Mouse (Mus musculus) intestine, embryonic 14.5 days (tissue): ENCODE measurements around the gene Arid4b. TPM values are rescaled to one million over a fixed set of nuclear protein-coding genes. Genes with fewer than 3 reads are reported as not detected.
"Not testable (repeated sequence)": the region's sequence is repeated elsewhere in the genome, so short reads cannot be mapped to it uniquely, and the experiment has no call there.

Source experiments
- ATAC-seq: fragments of 200-750 bp; cut with Nextera tagmentation; replicated peaks from 2 replicates; pipeline ENCODE4 v1.8.0; 2017; ENCODE audit warnings: low read depth, moderate number of reproducible peaks, moderate TSS enrichment, moderate library complexity; ENCODE audit not compliant: low FRiP score, low TSS enrichment
- DNase-seq: peaks from one replicate; pipeline ENCODE4 v3.0.0-alpha.2; 2018; ENCODE audit warnings: low spot score
- H3K27ac ChIP-seq: fragments of 300-500 bp; sonication (generic); 2 replicates; pipeline ENCODE4 v1.5.1; 2014; ENCODE audit warnings: low read depth, mild to moderate bottlenecking, control low read depth
- H3K27me3 ChIP-seq: fragments of 300-500 bp; sonication (generic); replicated peaks from 2 replicates; pipeline ENCODE4 v1.6.1; 2014; ENCODE audit warnings: low read length, control low read depth; ENCODE audit not compliant: control insufficient read depth, insufficient read depth
- H3K36me3 ChIP-seq: fragments of 300-500 bp; sonication (generic); 2 replicates; pipeline ENCODE4 v1.6.1; 2014; ENCODE audit warnings: low read length, control low read depth; ENCODE audit not compliant: control insufficient read depth, insufficient read depth
- H3K4me1 ChIP-seq: fragments of 300-500 bp; sonication (generic); replicated peaks from 2 replicates; pipeline ENCODE4 v1.6.1; 2014; ENCODE audit warnings: low read length, control low read depth, mixed read lengths; ENCODE audit not compliant: control insufficient read depth, insufficient read depth
- H3K4me2 ChIP-seq: fragments of 300-500 bp; sonication (generic); 2 replicates; pipeline ENCODE4 v1.6.1; 2014; ENCODE audit warnings: low read length
- H3K4me3 ChIP-seq: fragments of 300-500 bp; sonication (generic); 2 replicates; pipeline ENCODE4 v1.5.1; 2014; ENCODE audit warnings: low read depth, low read length, control low read depth, mixed read lengths
- H3K9ac ChIP-seq: fragments of 300-500 bp; sonication (generic); 2 replicates; pipeline ENCODE4 v1.6.1; 2014; ENCODE audit warnings: mild to moderate bottlenecking, low read length
- H3K9me3 ChIP-seq: fragments of 300-500 bp; sonication (generic); 2 replicates; pipeline ENCODE4 v1.6.1; 2016; ENCODE audit warnings: low read length, control low read depth; ENCODE audit not compliant: control insufficient read depth
- WGBS: fragments of 180-500 bp; shearing (Covaris S2); extraction: QIAGEN DNeasy Blood & Tissue Kit; methylation state at CpG from one replicate; pipeline ENCODE4 v1.1.7; 2014; 5-methylcytosine and 5-hydroxymethylcytosine counted together
- polyA plus RNA-seq: library from polyadenylated mRNA; unstranded; fragments of >200 nt; fragmentation: Nextera tagmentation; extraction: Ambion mirVana; gene quantifications from 2 replicates; pipeline ENCODE4 v1.2.1, GENCODE M21; 2014

The Arid4b gene
- polyA plus RNA-seq, 1 experiment from 2014 or later = 58.4 TPM

DNA sequence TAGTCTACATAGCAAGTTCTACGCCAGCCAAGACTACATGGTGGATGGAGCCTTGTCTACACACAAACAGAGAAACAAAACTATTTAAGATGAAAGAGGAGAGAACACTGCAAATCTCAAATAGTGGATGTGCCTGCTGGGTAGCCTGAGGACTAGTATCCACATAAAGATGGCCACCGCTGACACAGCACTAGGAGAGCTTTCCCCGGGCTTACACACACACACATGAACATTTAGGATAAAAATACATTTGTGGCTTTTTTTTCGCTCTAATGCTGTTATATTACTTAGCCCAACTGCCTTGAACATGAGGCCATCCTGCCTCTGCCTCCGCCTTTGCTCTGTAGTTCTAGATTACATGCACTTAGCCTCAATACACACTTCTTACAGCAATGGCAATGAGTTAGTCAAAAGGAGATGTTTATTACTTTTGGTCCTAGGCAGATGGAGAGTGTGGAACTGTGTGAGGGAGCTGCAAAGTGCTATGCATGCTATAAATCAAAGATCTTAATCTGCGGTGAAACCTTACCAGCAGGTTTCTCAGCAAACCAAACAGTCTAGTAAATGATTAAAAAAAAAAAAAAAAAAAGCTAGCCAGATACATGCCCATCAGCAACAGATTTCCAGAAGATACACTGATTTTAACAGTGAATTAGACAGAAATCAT, 36.7 kb upstream of the Arid4b start:
- Histone ChIP-seq H3K4me3 (no peak overlapping the region), H3K36me3 (peaks cover 31% of the 10 kb centered on the region), H3K9me3 (no peaks in the 10 kb centered on the region), H3K27ac (no peak overlapping the region), H3K4me1 (no peaks in the 10 kb centered on the region), H3K27me3 (no peaks in the 10 kb centered on the region), H3K4me2 (no peak overlapping the region), H3K9ac (no peak overlapping the region)
- ATAC-seq = 0 out of 2 replicates have a peak, but pooled peaks have one; percentile 23
- DNase-seq = no peak
- 92% methylated on average over 6 of the region's 6 CpGs for WGBS

DNA sequence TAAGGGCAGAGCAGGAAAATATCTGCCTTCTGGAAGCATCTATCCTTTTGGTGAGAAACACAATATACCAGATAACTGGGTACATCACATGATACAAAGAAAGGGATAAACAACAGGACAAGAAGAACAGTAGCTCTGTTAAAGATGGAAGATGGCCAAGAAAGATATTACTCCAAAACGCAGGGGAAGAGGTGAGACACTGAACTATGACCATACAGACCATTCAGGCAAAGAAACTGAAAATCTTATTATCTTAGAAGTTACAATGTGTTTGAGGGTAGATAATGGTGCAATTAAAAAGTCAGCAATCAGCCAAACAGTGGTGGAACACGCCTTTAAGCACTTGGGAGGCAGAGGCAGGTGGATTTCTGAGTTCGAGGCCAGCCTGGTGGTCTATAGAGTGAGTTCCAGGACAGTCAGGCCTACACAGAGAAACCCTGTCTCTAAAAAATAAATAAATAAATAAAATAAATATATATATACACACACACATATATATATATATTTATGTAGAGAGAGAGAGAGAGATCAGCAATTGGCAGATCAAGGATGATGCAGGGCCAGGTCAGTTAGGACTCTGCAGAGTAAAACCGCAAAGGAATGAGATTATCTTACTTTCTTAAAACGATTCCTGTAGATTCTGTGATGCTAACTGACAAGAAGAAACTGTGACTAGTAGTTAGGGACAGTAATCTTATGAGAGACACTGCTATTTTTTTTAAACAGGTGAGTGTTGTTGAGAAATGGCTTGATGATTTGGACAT, 29.5 kb upstream of the Arid4b start:
- WGBS = 87% methylated on average over 5 of the region's 5 CpGs
- Histone ChIP-seq H3K27ac (no peak overlapping the region), H3K4me1 (no peaks in the 10 kb centered on the region; the same call in 1 of the 2 replicates), H3K4me3 (no peak overlapping the region), H3K36me3 (peaks cover 8% of the 10 kb centered on the region; the same call in 1 of the 2 replicates), H3K4me2 (no peak overlapping the region), H3K9me3 (no peaks in the 10 kb centered on the region), H3K27me3 (no peaks in the 10 kb centered on the region), H3K9ac (no peak overlapping the region)
- ATAC-seq = no peak
- no peak for DNase-seq

DNA sequence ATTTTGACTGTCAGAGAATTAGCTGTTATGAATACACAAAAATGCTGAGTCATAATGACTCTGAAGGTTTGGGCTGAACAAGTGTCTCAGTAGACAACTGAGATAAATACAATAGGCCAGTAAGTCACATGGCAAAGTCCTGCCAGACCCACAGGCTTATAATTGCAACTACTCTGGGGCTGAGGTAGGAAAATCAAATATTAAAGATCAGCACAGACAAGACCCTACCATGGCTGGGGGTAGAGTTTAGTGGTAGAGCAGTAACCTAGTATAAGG, 29.0 kb upstream of the Arid4b start:
- no peak overlapping the region for H3K9ac ChIP-seq
- H3K9me3 ChIP-seq = no peaks in the 10 kb centered on the region
- no peak for DNase-seq
- no peaks in the 10 kb centered on the region for H3K27me3 ChIP-seq
- H3K4me2 ChIP-seq = no peak overlapping the region
- no peak for ATAC-seq
- peaks cover 4% of the 10 kb centered on the region; the same call in 1 of the 2 replicates for H3K36me3 ChIP-seq
- no peaks in the 10 kb centered on the region; the same call in 1 of the 2 replicates for H3K4me1 ChIP-seq
- no peak overlapping the region for H3K4me3 ChIP-seq
- no peak overlapping the region for H3K27ac ChIP-seq

DNA sequence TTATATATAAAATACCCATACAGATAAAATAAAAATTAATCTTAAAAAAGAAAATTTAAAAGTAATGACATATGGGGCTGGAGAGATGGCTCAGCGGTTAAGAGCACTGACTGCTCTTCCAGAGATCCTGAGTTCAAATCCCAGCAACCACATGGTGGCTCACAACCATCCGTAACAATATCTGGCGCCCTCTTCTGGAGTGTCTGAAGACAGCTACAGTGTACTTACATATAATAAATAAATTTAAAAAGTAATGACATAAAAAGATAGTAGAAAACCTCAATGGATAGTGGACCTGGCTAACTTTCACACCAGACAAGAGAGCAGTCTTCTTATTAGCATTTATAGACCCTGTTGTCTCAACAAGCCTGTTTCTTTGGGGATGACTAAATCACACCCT, 27.7 kb upstream of the Arid4b start:
- H3K27ac ChIP-seq, ATAC-seq, H3K9ac ChIP-seq, H3K4me2 ChIP-seq, DNase-seq, H3K4me3 ChIP-seq, H3K36me3 ChIP-seq, H3K27me3 ChIP-seq, H3K4me1 ChIP-seq, H3K9me3 ChIP-seq: not testable (repeated sequence)
- WGBS = 92% methylated on average over 3 of the region's 3 CpGs

- Histone ChIP-seq H3K27me3 (no peaks in the 10 kb centered on the region), H3K4me2 (no peak overlapping the region), H3K9me3 (no peaks in the 10 kb centered on the region), H3K4me3 (no peak overlapping the region), H3K27ac (no peak overlapping the region), H3K4me1 (peaks cover 4% of the 10 kb centered on the region; the same call in 1 of the 2 replicates), H3K36me3 (no peaks in the 10 kb centered on the region), H3K9ac (no peak overlapping the region)
- WGBS = 94% methylated on average over 11 of the region's 11 CpGs
- DNase-seq (no peak), ATAC-seq (no peak)
Measured at GRCm38 (mm10) chr13:14035875-14036630, 27.0 kb upstream of the Arid4b start.

- Histone ChIP-seq H3K4me3 (peak overlapping the region; percentile 75), H3K27me3 (no peaks in the 10 kb centered on the region), H3K27ac (peak overlapping the region; percentile 95; the same call in 1 of the 2 replicates), H3K4me2 (peak overlapping the region; percentile 92), H3K4me1 (peaks cover 4% of the 10 kb centered on the region; the same call in 1 of the 2 replicates), H3K36me3 (no peaks in the 10 kb centered on the region), H3K9ac (peak overlapping the region; percentile 89), H3K9me3 (no peaks in the 10 kb centered on the region)
- WGBS = 2% methylated on average over 8 of the region's 8 CpGs
- DNase-seq (no peak), ATAC-seq (peak; percentile 33)
Measured at GRCm38 (mm10) chr13:14038911-14039291, 24.1 kb upstream of the Arid4b start.

DNA sequence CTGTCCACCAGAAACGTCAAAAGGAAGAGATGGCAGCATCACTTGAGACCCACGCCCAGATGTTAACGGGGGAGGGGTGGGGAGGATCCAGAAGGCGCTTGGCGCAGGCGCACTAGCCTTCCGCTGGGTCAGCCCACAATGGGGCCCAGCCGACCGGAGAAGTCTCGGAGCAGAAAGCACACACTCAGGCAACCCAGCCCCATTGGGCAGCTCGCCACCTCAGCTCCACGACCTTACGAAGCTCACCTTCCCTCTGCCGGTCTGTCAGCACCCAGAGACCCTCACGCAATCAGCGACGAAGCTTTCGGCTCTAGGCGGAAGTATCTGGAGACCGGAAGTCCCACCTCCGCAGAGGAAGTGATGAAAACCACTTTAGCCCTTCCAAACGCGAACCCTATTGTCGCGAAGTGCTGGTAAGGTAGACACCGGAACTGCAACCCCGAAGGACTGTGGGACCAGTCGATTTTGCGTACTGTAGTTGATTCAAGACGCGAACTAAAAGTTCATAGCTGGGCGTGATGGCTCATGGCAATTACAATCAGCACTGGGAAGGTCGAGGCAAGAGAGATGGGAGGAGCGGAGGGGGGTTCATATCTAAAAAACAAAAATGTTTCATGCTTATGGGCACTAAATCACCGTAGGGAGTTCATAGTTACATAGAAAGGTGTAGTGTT, 23.6 kb upstream of the Arid4b start, which contains the start of gene Tbce:
Gene Tbce (minus strand): TSS at position 347 of the 674 bp plus-strand sequence.
- Histone ChIP-seq H3K4me2 (peak within 1 kb of the TSS; percentile 92), H3K4me1 (peaks cover 4% of the 10 kb centered on the region; the same call in 1 of the 2 replicates), H3K27me3 (no peaks in the 10 kb centered on the region), H3K27ac (peak within 1 kb of the TSS; percentile 95), H3K36me3 (no peaks in the 10 kb centered on the region), H3K4me3 (peak within 1 kb of the TSS; percentile 75), H3K9ac (peak within 1 kb of the TSS; percentile 89), H3K9me3 (no peaks in the 10 kb centered on the region)
- DNase-seq = peak; percentile 96
- WGBS = under 1% methylated on average over 35 of the region's 35 CpGs
- ATAC-seq = peak; percentile 94

- Histone ChIP-seq H3K27me3 (no peaks in the 10 kb centered on the region), H3K9me3 (no peaks in the 10 kb centered on the region), H3K4me1 (peaks cover 4% of the 10 kb centered on the region; the same call in 1 of the 2 replicates), H3K9ac (peak overlapping the region; percentile 89), H3K27ac (peak overlapping the region; percentile 95), H3K36me3 (no peaks in the 10 kb centered on the region), H3K4me2 (peak overlapping the region; percentile 92), H3K4me3 (peak overlapping the region; percentile 75)
- 26% methylated on average over 5 of the region's 5 CpGs for WGBS
- no peak; the same call in 1 of the 2 replicates for ATAC-seq
- DNase-seq = no peak
Measured at GRCm38 (mm10) chr13:14040186-14040585, 22.8 kb upstream of the Arid4b start.
